Mouse (Mus musculus) neural tube, embryonic 11.5 days (tissue): ENCODE measurements around the gene Slc37a1. TPM values are rescaled to one million over a fixed set of nuclear protein-coding genes. Genes with fewer than 3 reads are reported as not detected.

Experiments used
- ATAC-seq: fragments of 200-750 bp; cut with Nextera tagmentation; 2 replicates; pipeline ENCODE4 v1.8.0; 2017; ENCODE audit warnings: moderate number of reproducible peaks, mild to moderate bottlenecking, moderate TSS enrichment, moderate library complexity; ENCODE audit not compliant: insufficient read depth, low FRiP score, low TSS enrichment
- DNase-seq: peaks from one replicate; pipeline ENCODE4 v3.0.0-alpha.2; 2015; ENCODE audit warnings: low spot score
- H3K27ac ChIP-seq: fragments of 300-500 bp; sonication (generic); 2 replicates; pipeline ENCODE4 v1.5.1; 2014; ENCODE audit warnings: low read depth, mild to moderate bottlenecking, low read length
- H3K27me3 ChIP-seq: fragments of 300-500 bp; sonication (generic); 2 replicates; pipeline ENCODE4 v1.6.1; 2014; ENCODE audit warnings: mild to moderate bottlenecking, low read length, mixed read lengths; ENCODE audit not compliant: control insufficient read depth, insufficient read depth
- H3K36me3 ChIP-seq: fragments of 300-500 bp; sonication (generic); 2 replicates; pipeline ENCODE4 v1.6.1; 2014; ENCODE audit warnings: mild to moderate bottlenecking, low read length, moderate library complexity, mixed read lengths; ENCODE audit not compliant: control insufficient read depth, insufficient read depth
- H3K4me1 ChIP-seq: fragments of 300-500 bp; sonication (generic); 2 replicates; pipeline ENCODE4 v1.6.1; 2014; ENCODE audit warnings: low read length, mixed read lengths; ENCODE audit not compliant: control insufficient read depth, insufficient read depth
- H3K4me2 ChIP-seq: fragments of 300-500 bp; sonication (generic); 2 replicates; pipeline ENCODE4 v1.6.1; 2014; ENCODE audit warnings: low read depth, mild to moderate bottlenecking, moderate library complexity
- H3K4me3 ChIP-seq: fragments of 300-500 bp; sonication (generic); 2 replicates; pipeline ENCODE4 v1.5.1; 2014; ENCODE audit warnings: low read depth, low read length
- H3K9ac ChIP-seq: fragments of 300-500 bp; sonication (generic); 2 replicates; pipeline ENCODE4 v1.6.1; 2014; ENCODE audit warnings: mild to moderate bottlenecking, low read length
- H3K9me3 ChIP-seq: fragments of 300-500 bp; sonication (generic); 2 replicates; pipeline ENCODE4 v1.6.1; 2016; ENCODE audit warnings: low read length; ENCODE audit not compliant: control insufficient read depth
- WGBS: fragments of 180-500 bp; shearing (Covaris S2); extraction: QIAGEN DNeasy Blood & Tissue Kit; methylation state at CpG from one replicate; pipeline ENCODE4 v1.1.7; 2014; 5-methylcytosine and 5-hydroxymethylcytosine counted together
- polyA plus RNA-seq: library from polyadenylated mRNA; unstranded; fragments of >200 nt; fragmentation: Nextera tagmentation; extraction: Ambion mirVana; gene quantifications from 2 replicates; pipeline ENCODE4 v1.2.1, GENCODE M21; 2014

Slc37a1 gene
- polyA plus RNA-seq, 1 experiment from 2014 or later, result 13.9 TPM

DNA sequence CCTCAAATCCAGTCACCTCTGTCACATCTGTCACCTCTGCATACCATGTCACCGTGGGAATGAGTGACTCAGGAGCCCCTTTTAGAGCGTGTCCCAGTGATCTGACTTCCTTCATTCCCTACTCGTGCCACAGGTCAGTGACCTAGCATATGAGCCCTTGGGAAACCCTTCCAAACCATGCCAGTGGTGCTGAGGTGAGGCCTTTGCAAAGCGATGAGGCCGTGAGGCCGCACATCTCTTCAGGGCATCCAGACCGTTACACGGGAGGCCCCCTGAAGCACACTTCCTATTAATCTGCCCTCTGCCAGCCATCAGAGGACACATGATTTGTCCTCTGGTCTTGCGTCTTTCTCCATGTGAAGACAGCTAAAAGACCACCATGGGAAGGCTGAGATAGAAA, 7.1 kb upstream of the Slc37a1 start:
- WGBS, result 84% methylated on average over 9 of the region's 9 CpGs
- no peak for ATAC-seq
- no peaks in the 10 kb centered on the region for H3K36me3 ChIP-seq
- no peak overlapping the region for H3K4me2 ChIP-seq
- H3K9ac ChIP-seq, result no peak overlapping the region
- no peak for DNase-seq
- no peaks in the 10 kb centered on the region for H3K9me3 ChIP-seq
- 0 out of 2 replicates have a peak, but pooled peaks cover 2% of the 10 kb centered on the region for H3K27me3 ChIP-seq
- H3K27ac ChIP-seq, result no peak overlapping the region
- peaks cover 2% of the 10 kb centered on the region; the same call in 1 of the 2 replicates for H3K4me1 ChIP-seq
- no peak overlapping the region for H3K4me3 ChIP-seq

DNA sequence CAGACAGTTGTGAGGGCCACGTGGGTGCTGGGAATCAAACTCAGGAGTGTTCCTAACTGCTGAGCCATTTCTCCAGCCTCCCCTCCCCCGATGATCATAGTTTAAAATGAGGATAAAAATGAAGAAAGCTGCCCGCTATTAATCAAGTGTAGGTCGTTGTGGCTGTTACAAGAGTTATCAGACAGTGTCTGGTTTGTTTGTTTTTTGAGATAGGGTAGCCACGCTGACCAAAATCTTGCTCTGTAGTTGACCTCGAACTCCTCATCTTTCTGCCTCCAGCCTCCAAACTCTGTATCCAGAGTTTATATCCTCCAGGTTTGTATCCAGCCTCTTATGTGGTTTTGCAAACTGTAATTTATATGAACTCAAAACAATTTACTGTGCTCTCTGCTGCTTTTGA, 6.3 kb upstream of the Slc37a1 start:
- no peaks in the 10 kb centered on the region for H3K9me3 ChIP-seq
- DNase-seq (no peak), ATAC-seq (no peak)
- H3K4me3 ChIP-seq, result no peak overlapping the region
- no peak overlapping the region for H3K4me2 ChIP-seq
- 0 out of 2 replicates have a peak, but pooled peaks cover under 1% of the 10 kb centered on the region for H3K27me3 ChIP-seq
- no peak overlapping the region for H3K9ac ChIP-seq
- 81% methylated on average over 6 of the region's 6 CpGs for WGBS
- no peak overlapping the region for H3K27ac ChIP-seq
- peaks cover 2% of the 10 kb centered on the region; the same call in 1 of the 2 replicates for H3K4me1 ChIP-seq
- no peaks in the 10 kb centered on the region for H3K36me3 ChIP-seq

DNA sequence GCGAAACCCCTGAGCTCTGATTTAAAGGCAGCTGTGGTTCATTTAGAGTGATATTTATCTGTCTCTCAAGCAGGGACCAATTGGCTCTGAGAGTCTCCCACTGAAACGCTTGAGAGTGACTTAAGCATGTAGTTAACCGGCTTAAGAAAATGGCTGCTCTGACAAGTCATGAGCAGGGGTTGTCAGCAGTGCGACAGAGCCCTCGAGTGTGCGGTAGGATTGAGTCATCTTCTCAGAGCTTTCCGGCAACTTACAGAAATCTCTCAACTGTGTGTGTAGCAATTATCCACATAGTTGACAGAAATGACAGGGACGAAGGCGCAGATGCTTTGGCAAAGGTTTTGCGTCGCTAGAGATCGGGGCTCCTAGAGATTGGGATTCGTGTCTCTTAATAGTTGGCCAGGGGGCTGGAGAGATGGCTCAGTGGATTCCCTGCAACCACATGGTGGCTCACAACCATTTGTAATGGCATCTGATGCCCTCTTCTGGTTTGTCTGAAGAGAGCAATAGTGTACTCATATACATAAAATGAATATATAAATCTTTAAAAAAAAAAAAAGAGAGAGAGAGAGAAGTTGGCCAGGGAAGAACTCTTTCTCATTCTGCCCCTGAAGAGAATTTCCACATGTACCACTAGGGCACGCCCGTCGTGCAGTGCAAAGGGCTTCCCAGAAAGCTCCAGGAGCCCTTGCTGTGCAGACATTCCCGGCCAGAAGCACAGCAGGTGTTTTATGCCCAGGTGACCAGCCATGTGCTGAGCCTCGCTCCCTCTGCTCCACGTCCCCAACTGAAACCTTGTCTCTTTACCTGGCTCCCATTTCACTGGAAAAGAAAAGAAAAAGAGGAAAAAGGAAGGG, 4.5 kb upstream of the Slc37a1 start:
- Histone ChIP-seq H3K27me3 (no peaks in the 10 kb centered on the region), H3K9me3 (no peaks in the 10 kb centered on the region), H3K4me2 (no peak overlapping the region), H3K36me3 (no peaks in the 10 kb centered on the region), H3K9ac (no peak overlapping the region), H3K4me3 (no peak overlapping the region), H3K27ac (no peak overlapping the region), H3K4me1 (peaks cover 2% of the 10 kb centered on the region; the same call in 1 of the 2 replicates)
- ATAC-seq, result no peak
- WGBS, result 49% methylated on average over 19 of the region's 19 CpGs
- DNase-seq, result no peak

DNA sequence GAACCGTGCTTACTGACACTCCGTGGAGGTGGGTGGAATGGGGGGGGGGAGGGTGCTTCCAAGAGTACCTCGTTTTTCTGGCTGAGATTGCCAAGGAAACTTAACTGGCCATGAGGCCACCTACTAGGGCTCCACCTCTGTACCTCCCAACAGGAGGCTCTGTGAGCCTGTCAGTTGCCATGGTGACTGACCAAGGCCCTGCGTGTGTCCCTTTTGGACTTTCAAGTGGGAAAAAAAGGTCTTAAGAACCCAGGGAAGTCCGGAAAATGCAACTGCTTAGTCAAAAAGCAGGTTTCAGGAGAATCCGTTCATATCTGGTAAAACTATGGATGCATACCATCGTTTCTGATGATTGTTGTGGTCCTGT, 3.9 kb upstream of the Slc37a1 start:
- no peak overlapping the region for H3K4me3 ChIP-seq
- no peaks in the 10 kb centered on the region for H3K27me3 ChIP-seq
- H3K4me2 ChIP-seq, result no peak overlapping the region
- H3K36me3 ChIP-seq, result no peaks in the 10 kb centered on the region
- no peak overlapping the region for H3K27ac ChIP-seq
- no peak overlapping the region for H3K9ac ChIP-seq
- WGBS, result 17% methylated on average over 7 of the region's 7 CpGs
- H3K9me3 ChIP-seq, result no peaks in the 10 kb centered on the region
- ATAC-seq, result no peak
- H3K4me1 ChIP-seq, result peaks cover 1% of the 10 kb centered on the region; the same call in 1 of the 2 replicates
- DNase-seq, result no peak

DNA sequence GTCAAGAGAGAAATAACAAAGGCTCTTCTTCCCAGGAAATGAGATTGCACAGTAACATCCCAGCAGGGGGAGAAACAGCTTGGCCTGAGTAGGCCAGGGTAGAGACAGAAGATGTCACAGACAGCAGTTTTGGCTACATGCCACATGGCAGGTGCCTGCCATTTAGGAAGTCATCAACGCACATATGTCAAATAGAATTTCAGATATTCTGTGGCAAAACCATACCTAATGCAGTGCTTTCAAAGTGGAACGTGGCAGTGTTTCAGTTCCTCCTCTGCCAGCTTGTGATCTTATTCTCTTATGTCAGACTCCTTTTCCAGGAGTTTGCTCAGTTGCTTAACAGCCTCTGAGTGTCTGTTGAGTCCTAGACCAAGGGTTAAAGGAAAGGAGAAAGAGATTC, 725 bp upstream of the Slc37a1 start:
- no peak overlapping the region for H3K4me3 ChIP-seq
- 84% methylated on average over 2 of the region's 2 CpGs for WGBS
- no peak overlapping the region for H3K9ac ChIP-seq
- DNase-seq (no peak), ATAC-seq (no peak)
- no peaks in the 10 kb centered on the region for H3K36me3 ChIP-seq
- H3K9me3 ChIP-seq, result no peaks in the 10 kb centered on the region
- H3K4me1 ChIP-seq, result no peaks in the 10 kb centered on the region; the same call in 1 of the 2 replicates
- H3K4me2 ChIP-seq, result no peak overlapping the region
- no peak overlapping the region for H3K27ac ChIP-seq
- no peaks in the 10 kb centered on the region for H3K27me3 ChIP-seq

DNA sequence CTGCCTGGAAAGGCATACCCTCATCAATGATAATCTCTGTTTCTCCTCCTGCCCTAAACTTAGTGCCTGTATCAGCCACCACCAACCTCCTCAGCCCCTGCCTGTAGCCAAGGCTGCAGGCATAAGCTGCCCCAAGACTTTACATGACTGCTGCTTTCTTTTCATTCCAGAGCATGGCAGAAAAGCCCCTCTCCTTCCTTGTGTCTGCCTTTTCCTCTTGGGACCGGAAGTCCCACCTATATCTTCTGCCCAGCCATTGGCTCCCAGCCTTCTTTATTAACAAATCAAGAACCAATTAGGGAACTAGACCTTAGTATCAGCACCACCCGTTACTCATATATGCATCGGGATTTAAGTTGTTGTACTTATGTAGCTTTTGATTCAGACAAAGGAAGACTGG, 624 bp downstream of the Slc37a1 start:
- 91% methylated on average over 3 of the region's 3 CpGs for WGBS
- H3K4me3 ChIP-seq, result no peak overlapping the region

DNA sequence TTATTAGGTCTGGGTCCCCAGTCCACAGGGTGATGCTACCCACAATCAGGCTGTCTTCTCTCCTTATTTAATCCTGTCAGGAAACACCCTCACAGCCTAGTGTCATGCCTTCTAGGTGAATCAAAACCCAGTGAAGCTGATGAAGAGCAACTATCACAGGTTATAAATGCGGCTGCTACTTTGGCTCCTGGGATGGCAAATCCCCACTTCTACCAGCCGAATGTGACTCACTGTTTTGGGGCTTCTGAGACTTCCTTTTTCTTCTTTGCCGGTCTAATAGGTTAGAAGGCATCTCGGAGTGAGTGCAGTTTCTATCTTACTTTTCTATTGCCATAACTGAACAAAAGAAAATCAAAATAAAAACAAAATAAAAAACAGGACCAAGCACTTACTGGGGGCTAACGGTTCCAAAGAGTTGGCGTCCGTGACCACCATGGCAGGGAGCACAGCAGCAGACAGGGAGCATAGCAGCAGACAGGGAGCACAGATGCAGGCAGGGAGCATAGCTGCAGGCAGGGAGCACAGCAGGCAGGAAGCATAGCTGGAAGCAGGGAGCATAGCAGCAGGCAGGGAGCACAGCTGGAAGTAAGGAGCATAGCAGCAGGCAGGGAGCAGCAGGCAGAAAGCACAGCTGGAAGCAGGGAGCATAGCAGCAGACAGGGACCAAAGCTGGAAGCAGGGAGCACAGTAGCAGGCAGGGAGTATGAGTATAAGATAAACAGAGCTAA, 2.6 kb downstream of the Slc37a1 start:
- Histone ChIP-seq H3K4me2 (no peak overlapping the region), H3K4me3 (no peak overlapping the region), H3K4me1 (no peaks in the 10 kb centered on the region), H3K27me3 (no peaks in the 10 kb centered on the region), H3K36me3 (no peaks in the 10 kb centered on the region), H3K9me3 (no peaks in the 10 kb centered on the region), H3K9ac (no peak overlapping the region), H3K27ac (no peak overlapping the region)
- no peak for DNase-seq
- WGBS, result 63% methylated on average over 7 of the region's 7 CpGs
- no peak for ATAC-seq

More for the DNA sequence above, 624 bp downstream of the Slc37a1 start:
- ATAC-seq, result no peak
- Histone ChIP-seq H3K9ac (no peak overlapping the region), H3K27ac (no peak overlapping the region), H3K36me3 (no peaks in the 10 kb centered on the region), H3K4me1 (no peaks in the 10 kb centered on the region; the same call in 1 of the 2 replicates), H3K27me3 (no peaks in the 10 kb centered on the region), H3K9me3 (no peaks in the 10 kb centered on the region), H3K4me2 (no peak overlapping the region)
- no peak for DNase-seq

DNA sequence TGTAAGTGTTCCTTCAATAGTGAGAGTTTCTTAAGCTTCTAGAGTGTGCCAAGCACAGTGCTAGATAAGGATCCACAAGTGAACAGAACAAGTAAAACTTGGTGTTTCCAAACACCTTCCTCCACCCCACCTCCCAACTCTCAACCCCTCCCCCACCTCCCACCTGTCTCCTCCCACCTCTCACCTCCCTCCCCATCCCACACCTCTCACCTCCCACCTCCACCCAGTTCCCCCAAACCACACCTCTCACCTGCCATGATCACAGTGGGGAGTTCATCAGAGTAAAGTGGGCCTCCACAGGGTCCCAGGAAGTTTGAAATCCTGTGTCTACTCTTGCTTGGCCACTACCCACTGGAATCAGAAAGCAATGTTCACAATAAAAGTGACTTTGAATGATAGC, 3.7 kb downstream of the Slc37a1 start:
- Histone ChIP-seq H3K9me3 (no peaks in the 10 kb centered on the region), H3K27me3 (peaks cover 4% of the 10 kb centered on the region; the same call in 1 of the 2 replicates), H3K4me2 (no peak overlapping the region), H3K27ac (no peak overlapping the region), H3K4me1 (no peaks in the 10 kb centered on the region), H3K9ac (no peak overlapping the region), H3K4me3 (no peak overlapping the region), H3K36me3 (no peaks in the 10 kb centered on the region)
- ATAC-seq (no peak), DNase-seq (no peak)
